Mouse (Mus musculus): ENCODE measurements at regions not wholly inside any gene's neighbourhood (a gene's known extent, or its start where the extent isn't known, plus 50 kb on each side); places are given as distances from the start of the nearest gene placed in this dataset.
A peak's percentile ranks its signal among the peaks of the same experiment; 100 is the strongest.

DNA sequence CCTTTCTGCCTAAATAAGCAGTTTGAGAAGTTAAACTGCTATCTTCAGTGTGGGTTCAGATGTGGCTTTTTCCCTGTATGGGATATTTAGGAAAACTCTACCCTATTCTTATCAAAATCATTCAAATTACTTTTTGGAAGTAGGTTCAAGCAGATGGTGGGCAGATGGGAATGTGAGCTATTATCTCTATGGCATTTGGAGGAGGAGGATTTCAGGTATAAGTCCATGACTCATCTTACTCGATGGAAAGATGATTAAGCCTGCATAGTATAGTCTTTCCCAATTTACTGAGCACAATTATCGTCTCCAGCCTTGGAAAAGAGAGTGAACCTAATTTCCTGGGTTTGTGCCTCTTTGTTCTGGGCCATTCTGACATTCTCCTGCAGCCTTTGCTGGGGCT lies 1413.2 kb downstream of the D3Ertd751e start:
- DNase-seq (ENCODE audit: low spot score in 2 of 2) = peak; percentile 7 to 45

DNA sequence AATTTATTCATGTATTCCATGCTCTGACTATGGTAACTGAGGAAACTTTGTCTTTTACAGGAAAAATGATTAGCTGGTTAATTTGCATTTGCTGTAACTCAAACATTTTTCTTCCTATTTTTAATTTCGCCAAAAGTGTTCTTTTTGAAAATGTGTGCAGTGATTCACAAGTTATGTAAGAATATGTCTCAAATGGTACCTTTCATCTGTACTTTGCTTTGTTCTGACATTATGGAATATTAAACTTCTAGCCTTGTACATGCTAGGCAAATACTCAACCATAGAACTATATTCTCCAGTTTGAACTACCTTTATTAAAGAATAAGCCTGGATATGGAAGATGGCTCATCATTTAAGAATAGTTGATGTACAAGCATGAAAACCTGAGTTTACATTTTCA lies 1418.1 kb downstream of the D3Ertd751e start:
- peak in 1 of 2 experiments; percentile 8 for DNase-seq (ENCODE audit: low spot score in 2 of 2)

- no peak for DNase-seq (ENCODE audit: low spot score in 2 of 2)
These were observed 1440.4 kb downstream of the D3Ertd751e start for GRCm38 (mm10) chr3:43182785-43183184.

GRCm38 (mm10) chr3:43199891-43200290 lies 1457.5 kb downstream of the D3Ertd751e start:
- DNase-seq (ENCODE audit: low spot score in 2 of 2) = no peak

- DNase-seq (ENCODE audit: low spot score in 2 of 2) = no peak
These were observed 1467.2 kb downstream of the D3Ertd751e start for GRCm38 (mm10) chr3:43209646-43210045.

- DNase-seq (ENCODE audit: low spot score in 2 of 2) = no peak
These were observed 1476.3 kb downstream of the D3Ertd751e start for GRCm38 (mm10) chr3:43218726-43219125.

GRCm38 (mm10) chr3:43246639-43247038 lies 1504.2 kb downstream of the D3Ertd751e start:
- DNase-seq (ENCODE audit: low spot score in 2 of 2) = no peak

Data from left cerebral cortex, adult 9 months (tissue).